Mouse (Mus musculus) right cerebral cortex, postnatal 25 days (tissue): ENCODE results near the gene Bcl2a1b.
"Not testable (repeated sequence)": the region's sequence is repeated elsewhere in the genome, so short reads cannot be mapped to it uniquely, and the experiment has no call there.

ENCODE experiments used
- DNase-seq: peaks from one replicate; pipeline ENCODE4 v3.0.0; 2022

Gene Bcl2a1b

GRCm38 (mm10) chr9:89198969-89199416 lies at the start of gene Bcl2a1b, which contains the start of gene Gm29094:
Bcl2a1b (plus strand) TSS chr9:89199209.
Gm29094 (plus strand) TSS chr9:89199379.
- not testable (repeated sequence) for DNase-seq

DNA sequence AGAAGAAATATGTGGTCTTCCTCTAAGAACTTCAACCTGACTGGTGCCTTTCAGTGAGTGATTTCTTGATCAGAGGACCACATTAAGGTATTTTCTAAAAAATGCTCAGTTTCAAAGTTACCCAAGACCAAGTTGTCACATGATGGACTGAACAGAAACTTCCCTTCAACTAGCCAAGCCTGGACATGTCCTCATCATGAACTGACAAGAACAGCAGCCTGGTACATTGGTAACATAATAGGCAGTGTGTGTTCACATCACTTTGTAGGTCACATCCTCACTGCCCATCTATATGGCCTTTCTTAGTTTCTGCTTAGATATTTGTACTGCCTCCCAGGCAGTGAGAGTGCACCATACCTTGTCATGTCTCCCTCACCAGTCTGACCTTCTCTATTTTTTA lies 26.5 kb upstream of the Bcl2a1b start:
- not testable (repeated sequence) for DNase-seq

- peak; percentile 57 for DNase-seq
These were observed 20.2 kb upstream of the Bcl2a1b start for GRCm38 (mm10) chr9:89178833-89179232.

- DNase-seq, result not testable (repeated sequence)
These were observed 19.5 kb upstream of the Bcl2a1b start for GRCm38 (mm10) chr9:89179469-89179868.

DNA sequence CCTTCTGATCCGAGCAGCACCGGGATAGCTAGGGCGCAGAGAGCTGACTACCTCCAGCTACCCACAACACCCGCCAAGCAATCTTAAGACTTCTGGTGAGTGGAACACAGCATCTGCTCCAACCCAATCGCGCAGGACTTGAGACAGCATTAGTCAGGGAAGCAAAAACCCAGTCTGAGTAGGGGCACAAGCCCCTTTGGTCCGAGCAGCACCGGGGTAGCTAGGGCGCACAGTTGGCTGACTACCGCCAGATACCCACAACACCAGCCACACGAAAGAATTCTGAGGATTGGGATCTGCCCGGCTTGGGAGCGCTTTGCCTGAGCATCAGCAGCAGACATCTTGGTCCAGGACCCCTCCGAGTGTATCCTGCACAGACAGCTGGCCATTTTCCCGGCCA lies 12.0 kb upstream of the Bcl2a1b start:
- not testable (repeated sequence) for DNase-seq

DNA sequence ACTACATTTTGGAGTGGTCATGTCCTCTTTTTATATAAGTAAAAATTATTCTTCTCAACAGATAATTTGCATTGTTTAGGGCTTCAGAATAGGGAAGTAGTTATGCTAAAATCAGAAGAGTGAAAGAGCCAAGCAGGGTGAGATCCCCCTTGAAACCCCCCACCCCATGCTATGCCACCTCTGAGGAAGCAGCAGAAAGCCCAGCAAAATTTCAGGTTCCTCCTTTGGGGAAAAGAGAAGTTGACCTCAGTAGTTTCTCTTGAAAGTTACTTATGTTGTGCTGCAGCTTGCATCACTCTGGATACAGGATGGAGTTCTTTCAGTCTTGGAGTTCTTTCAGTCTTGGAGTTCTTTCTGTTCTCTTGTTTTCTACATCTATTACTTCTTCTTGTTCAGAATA lies 3.5 kb upstream of the Bcl2a1b start:
- not testable (repeated sequence) for DNase-seq

DNA sequence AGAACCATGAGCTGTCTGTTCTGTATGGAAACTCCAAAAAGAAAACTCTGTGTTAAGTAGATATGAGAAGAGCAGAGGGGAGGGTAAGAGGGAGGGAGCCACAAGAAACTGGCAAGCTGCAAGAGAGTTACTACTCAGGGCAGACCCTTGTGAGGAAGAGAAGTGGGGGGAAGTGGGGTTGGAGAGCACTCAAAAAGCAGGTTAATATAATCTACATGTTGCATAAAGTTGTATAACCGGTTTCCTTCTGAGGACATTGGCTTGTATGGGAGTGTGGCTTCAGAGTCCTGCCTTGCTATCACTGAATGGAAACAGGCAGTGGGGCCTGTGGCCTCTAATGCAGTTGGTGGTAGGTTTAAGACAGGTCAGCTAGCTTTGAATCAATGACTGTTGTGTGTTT lies 1.5 kb upstream of the Bcl2a1b start:
- not testable (repeated sequence) for DNase-seq

- not testable (repeated sequence) for DNase-seq
These were observed 660 bp upstream of the Bcl2a1b start for GRCm38 (mm10) chr9:89198349-89198748.

- not testable (repeated sequence) for DNase-seq
These were observed 3.2 kb downstream of the Bcl2a1b start for GRCm38 (mm10) chr9:89202256-89202655.

GRCm38 (mm10) chr9:89208939-89209338 lies 9.9 kb downstream of the Bcl2a1b start:
- DNase-seq, result not testable (repeated sequence)

- not testable (repeated sequence) for DNase-seq
These were observed 11.5 kb downstream of the Bcl2a1b start, which contains the start of gene Mthfs for GRCm38 (mm10) chr9:89210353-89211064. Mthfs (plus strand) TSS chr9:89210676.

DNA sequence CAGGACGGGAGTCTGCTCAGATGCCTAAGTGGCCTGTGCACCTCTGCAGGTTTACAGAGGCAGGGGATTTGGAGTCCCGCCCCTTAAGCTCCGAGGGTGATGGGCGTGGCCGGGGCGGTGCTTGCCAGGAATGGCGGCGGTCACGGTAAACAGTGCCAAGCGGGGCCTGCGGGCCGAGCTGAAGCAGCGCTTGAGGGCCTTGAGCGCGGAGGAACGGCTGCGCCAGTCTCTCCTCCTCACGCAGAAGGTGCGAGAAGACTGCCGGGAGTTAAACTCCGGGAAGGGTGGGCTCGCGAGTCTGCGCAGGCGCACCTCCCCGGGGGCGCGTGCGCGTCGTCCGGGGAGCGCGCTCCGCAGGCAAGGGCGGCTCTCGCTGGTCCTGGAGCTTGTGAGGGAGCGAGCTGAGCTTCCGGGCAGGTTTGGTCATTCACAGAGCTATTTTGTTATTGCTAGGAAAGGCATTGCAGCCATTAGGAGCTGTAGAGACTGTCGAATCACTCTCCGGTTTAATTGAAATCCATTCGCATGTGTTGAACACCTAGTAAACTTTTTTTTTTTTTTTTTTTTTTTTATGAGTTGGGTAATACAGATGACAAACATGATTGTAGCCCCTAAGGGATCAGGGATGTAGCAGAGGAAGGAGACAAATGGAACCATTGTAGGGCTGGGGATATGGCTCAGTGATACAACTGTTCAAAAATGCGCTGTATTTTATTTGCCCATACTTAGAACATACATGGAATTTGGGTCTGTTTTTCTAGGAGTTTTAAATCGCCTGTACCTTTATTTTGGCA lies 12.3 kb downstream of the Bcl2a1b start:
- DNase-seq, result peak; percentile 95

GRCm38 (mm10) chr9:89212428-89212827 lies 13.4 kb downstream of the Bcl2a1b start:
- not testable (repeated sequence) for DNase-seq

DNA sequence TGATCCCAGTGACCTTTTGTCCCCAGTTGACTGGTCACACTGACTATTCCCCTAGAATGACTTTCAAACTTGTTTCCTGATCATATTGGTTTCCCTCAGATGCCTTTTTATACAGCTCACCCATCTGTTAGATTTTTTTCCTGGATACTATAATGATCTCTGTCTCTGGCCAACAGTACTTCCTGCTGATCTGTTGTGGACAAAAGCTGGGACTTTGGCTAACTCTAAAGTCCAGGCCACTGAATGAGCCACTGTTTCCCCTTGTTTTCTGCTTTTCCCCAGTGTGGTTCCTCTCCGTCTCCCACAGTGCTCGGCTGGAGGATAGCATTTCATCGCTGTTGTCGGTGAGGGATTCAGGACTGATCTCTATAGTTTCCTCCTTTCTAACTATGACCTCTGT lies 19.2 kb downstream of the Bcl2a1b start:
- not testable (repeated sequence) for DNase-seq

DNA sequence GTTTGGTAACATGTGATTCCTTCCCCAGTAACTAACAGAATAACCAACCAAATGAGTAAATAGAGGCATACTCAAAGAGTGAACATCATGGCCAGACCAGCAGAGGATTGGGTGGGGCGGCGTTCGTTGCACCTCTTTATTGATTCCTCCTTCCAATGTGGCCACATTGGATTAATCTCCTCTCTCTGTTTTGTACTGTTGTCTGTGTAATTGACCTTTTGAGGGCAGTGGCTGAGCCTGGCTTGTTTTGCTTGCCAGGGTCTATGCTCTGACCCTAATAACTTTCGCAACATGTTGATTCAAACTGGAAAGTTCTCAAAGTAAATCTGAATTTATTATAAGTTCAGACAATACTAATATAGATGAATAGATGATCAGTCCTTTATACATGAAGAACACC lies 20.7 kb downstream of the Bcl2a1b start:
- DNase-seq, result not testable (repeated sequence)

DNA sequence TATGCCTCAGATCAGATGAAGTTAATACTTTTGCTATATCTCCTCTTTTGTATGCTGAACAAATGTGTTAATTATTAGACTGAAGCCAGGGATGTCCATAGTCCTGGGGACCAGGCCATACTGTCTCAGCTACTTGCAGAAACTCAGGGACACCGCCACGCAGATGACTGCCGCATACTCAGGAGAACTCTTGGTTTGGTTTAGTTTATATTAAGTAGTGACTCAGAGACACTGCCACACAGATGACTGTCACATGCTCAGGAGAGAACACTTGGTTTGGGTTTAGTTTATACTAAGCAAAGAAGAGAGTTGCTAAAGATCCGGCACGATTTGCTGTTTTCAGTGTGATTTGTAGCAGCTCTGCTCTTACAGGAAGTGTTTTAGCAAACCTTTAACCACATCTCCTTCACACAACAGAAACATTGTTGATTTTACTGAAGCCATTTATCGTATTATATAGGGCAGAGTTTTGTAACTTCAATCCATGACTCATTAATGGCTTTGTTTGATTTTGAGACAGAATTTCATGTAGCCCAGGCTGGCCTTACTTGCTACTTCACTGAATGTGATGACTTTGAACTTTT lies 21.8 kb downstream of the Bcl2a1b start:
- not testable (repeated sequence) for DNase-seq

DNA sequence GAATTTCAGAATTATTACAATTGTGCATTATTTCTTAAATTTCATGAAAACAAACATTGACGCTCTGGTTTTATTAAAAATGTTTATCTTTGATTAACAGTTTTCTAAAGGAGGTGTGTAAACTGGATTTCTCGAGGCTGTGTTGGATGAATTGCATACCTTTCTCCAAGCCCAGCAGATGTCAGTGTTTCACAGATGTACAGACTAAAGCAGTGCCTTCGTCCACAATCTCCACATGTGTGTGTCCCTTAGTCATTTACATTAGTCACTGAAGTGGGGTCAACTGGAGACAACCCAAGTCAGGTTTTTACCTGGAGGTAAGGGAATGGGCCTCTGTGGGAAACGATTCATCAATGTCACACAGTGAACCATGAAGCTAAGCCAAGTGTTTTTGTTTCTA lies 27.1 kb downstream of the Bcl2a1b start:
- no peak for DNase-seq

DNA sequence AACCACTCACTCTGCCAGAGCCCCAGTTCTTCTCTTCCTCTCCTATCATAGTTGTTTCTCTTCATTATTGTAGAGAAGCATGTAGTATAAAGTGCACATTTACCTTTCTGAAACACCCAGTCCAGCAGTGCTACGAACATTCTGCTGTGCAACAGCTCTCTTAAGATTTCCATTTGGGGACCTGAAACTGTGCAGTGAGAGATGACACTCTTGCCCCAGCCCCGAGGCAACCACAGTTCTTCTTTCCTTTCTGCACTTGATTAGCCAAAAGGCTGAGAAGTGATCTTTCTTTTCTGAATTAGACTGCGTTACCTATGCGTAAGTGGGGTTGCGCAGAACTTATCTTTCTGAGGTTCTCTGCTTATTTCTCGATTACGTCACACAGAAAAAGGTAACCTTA lies 29.1 kb downstream of the Bcl2a1b start:
- no peak for DNase-seq

DNA sequence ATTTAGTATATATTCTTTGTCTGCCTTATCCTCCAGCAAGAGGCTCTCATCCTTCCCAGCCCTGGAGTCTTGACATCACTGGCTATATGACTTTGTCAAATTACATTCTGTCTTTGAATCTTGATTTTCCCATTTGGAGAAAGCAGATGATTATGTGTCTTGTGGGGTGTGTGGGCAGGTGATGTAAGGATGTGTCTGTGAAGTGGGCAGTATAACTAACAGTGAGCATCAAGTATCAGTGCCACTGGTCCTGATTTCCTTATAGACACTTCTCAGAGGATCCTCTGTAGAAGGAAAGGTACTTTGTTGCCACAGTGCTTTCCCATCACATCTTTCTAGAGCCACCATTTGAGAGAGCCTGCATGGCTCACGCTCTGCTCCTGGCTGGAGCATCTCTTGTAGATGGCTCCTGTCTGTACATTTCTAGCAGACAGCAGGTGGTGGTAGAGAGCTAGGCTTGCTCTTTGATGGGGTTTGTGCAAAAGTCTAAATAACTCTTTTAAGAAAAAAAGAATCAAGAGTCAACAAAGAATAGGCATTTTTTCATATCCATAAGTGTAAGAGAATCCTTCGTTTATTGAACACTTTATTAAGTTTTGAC lies 32.0 kb downstream of the Bcl2a1b start:
- DNase-seq, result peak; percentile 53

- not testable (repeated sequence) for DNase-seq
These were observed 38.1 kb downstream of the Bcl2a1b start for GRCm38 (mm10) chr9:89237131-89237530.

- not testable (repeated sequence) for DNase-seq
These were observed 40.0 kb downstream of the Bcl2a1b start for GRCm38 (mm10) chr9:89238976-89239505.

DNA sequence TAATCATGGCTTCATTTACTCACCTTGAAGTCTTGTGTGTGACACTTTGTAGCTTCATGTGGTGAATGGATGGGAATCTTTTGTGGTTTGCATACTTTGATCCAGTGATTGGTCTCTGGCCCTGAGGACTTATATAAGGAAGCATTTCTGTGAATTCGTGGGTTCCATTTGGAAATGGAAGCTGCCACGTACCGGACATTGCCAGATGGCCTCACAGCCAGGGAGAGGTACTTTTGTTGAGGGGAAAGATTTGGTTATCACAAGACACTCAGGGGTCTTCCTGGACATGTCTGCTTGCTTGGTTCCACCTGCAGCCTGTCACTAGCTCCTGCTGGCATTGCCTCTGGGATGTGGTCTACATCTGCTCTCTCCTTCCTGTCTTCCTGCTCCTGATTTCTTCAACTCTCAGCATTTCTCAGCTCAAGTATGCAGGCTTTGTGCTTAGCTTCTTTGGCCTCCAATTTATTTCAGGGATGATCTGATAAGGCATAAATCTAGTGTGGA lies 41.6 kb downstream of the Bcl2a1b start:
- not testable (repeated sequence) for DNase-seq
